Mouse (Mus musculus) 416B (cell line): ENCODE data around the gene Gm49711.

ENCODE experiments used
- DNase-seq: peaks from one replicate; pipeline ENCODE4 v3.0.0; 2011; ENCODE audit warnings: low read depth

Gm49711 gene

DNA sequence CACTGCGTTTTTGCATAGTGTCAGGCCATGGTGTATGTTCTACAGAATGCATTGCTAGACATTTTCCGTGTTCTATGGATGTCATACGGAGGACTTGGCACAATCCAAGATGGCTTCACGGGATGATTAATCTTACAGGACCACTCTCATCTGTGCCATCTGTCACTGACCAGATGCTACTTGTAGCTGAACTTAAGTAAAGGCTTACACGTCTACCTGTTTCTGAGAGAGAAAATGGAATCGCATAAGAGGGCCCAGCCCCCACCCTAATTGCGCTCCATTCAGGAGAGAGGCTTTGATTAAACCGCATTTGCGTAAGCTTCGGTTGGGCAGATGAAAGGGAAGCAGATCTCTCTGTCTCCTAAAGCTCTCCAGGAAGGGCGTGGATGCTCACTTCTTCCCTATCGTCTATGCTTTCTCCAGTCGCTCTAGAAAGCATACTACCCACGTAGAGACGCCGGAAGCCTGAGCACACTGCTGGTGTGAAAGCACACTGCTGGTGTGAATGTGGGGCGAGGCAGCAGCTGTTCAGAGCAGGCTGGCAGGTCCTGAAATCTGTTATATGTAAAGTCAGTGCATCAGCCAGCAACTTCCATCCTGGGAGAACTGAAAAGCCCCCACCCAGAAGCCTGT is 62.9 kb downstream of the Gm49711 start:
- DNase-seq = no peak

DNA sequence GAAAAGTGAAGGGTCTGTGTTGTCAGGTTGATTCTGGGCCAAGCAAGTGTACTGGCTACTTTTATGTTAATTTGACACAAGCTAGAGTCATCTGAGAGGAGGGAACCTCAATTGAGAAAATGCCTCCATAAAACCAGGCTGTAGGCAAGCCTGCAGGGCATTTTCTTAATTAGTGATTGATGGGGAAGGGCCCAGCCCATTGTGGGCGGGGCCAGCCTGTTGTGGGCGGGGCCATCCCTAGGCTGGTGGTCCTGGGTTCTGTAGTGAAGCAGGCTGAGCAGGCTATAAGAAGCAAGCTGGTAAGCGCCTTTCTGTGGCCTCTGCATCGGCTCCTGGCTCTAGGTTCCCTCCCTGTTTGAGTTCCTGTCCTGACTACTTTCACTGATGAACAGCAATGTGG is 69.1 kb downstream of the Gm49711 start:
- DNase-seq = no peak

DNA sequence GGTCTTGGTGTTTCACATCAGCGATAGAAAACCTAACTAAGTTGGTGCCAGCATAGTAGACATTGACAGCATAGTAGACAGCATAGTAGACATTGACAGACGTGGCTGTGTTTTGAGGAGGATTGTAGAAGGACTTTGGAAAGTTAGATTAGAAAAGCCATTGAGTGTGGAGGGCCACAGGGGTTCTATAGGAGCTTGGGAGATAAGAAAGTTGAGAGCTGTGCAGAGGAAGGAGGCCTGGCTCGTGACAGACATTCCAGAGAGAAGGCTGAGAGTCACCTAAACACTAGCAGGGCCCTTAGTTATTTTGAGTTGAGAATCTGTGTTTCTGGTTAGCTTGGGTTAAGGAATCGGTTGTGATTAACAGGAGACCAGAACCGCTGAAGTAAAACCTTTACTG is 69.5 kb downstream of the Gm49711 start:
- DNase-seq = no peak

DNA sequence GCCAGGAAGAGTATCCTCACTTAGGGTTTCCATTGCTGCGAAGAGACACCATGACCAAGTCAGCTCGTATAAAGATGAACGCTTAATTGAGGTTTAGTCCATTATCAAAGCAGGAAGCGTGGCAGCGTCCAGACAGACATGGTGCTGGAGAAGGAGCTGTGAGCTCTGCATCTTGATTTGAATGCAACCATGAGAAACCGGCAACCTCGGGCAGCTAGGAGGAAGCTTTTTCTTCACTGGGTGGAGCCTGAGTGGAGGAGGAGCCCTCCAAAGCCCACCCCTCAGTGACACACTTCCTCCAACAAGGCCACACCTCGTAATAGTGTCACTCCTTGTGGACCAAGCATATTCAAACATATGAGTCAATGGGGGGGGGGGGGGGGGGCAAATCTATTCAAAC is 71.7 kb downstream of the Gm49711 start:
- DNase-seq = no peak

- DNase-seq = no peak
Measured at GRCm38 (mm10) chr16:92132511-92132910, 74.4 kb downstream of the Gm49711 start.

GRCm38 (mm10) chr16:92134148-92134764 is 76.1 kb downstream of the Gm49711 start:
- no peak for DNase-seq

- no peak for DNase-seq
Measured at GRCm38 (mm10) chr16:92136275-92136674, 78.2 kb downstream of the Gm49711 start.

GRCm38 (mm10) chr16:92139386-92140261 is 81.5 kb downstream of the Gm49711 start:
- no peak for DNase-seq

DNA sequence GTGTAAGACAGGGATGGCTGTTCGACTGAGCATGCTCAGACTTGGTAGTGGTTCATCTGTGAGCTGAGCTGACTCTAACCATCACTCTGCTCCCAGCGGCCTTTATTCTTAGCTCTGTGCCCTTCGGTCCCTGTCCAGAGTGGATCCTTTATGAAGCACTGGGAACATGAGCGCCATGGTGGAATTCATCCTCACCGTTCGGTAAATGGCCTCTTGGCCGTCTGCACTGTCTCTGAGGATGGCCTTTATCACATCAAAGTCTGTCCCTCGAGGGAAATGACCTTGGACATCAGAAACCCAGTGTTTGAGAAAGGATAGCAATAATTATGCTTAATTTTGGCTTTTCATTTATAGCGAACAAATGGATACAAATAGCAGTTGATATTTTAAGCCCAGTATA is 82.2 kb downstream of the Gm49711 start:
- no peak for DNase-seq

- no peak for DNase-seq
Measured at GRCm38 (mm10) chr16:92141021-92141420, 82.9 kb downstream of the Gm49711 start.

- DNase-seq = no peak
Measured at GRCm38 (mm10) chr16:92142426-92143012, 84.4 kb downstream of the Gm49711 start.

- DNase-seq = no peak
Measured at GRCm38 (mm10) chr16:92147631-92148366, 89.7 kb downstream of the Gm49711 start.

- DNase-seq = no peak
Measured at GRCm38 (mm10) chr16:92148367-92148728, 90.2 kb downstream of the Gm49711 start.

DNA sequence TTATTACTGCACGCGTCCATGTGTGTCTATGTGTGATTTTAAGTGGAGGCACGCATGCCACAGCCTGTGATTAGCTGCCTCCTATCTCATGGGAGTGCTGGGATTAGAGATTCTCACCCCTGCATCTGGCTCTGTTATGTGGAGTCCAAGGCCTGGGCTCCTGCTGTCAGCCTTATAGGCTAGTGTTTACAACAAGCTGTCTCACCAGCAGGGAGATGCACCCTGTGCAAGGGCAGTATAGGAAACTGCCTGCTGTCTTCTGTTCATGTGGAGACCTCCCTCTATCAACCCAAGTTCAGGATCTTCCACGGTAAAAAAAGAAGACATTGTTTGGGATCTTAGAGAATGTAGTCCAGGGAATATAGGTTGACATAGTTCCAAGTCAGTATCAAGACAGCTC is 92.9 kb downstream of the Gm49711 start:
- DNase-seq = no peak

DNA sequence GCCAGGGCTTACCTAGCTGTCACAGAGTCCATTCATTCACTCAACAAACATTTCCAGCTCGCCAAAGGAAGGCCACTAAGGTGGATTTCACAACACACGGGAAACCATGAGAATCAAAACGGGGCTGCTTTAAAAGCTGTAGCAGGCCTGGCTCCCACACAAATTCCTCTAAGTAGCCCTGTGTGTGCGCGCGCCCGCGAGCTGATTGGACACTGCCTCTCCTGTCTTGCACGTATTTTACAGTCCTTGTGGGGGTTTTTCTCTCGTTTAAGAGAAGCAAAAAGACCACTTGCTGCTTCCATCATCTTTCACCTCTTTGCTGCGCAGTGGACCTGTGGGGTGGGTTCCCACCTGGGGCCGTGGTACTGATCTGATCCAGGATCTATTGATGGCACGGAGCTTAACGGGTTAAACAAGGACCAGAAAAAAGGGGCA is 99.9 kb downstream of the Gm49711 start:
- no peak for DNase-seq

- DNase-seq = no peak
Measured at GRCm38 (mm10) chr16:92158461-92159091, 100.5 kb downstream of the Gm49711 start.

DNA sequence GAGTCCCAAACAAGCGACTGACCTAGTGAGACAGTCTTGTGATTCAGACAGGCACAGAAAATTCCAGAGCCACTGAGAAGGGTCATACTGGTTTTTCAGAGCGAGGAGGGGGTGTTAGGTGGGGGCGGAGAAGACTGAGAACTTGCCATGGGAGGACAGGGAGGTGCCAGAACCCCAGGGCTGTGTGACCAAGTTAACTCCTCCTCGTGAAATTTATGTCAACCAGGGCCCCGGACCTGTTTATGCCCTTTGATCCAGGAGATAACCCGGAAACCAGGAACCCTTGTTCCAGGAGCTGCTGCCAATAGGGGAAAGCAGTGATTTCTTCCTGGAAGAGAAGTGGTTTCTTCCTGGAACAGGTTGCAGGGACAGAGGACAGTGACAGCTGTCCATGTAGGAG is 101.0 kb downstream of the Gm49711 start:
- no peak for DNase-seq

- DNase-seq = no peak
Measured at GRCm38 (mm10) chr16:92162289-92162688, 104.2 kb downstream of the Gm49711 start.

GRCm38 (mm10) chr16:92163545-92163944 is 105.4 kb downstream of the Gm49711 start:
- no peak for DNase-seq

GRCm38 (mm10) chr16:92176052-92176451 is 117.9 kb downstream of the Gm49711 start:
- DNase-seq = no peak

DNA sequence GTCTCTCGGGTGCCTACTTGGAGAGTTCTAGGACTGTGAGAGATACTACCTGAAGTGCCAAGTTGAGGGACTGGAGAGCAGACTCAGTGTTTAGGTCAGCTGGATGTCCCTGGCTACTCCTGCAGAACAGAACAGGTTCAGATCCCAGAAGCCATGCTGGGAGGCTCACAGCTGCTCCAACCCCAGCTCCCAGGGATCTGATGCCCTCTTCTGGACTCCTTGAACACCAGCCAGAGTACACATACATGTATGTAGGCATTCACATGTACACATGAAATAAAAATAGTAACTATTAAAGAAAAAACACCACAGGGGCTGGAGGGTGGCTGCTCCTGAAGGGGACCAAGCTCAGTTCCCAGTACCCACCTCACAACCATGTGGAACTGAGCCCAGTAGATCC is 119.6 kb downstream of the Gm49711 start:
- DNase-seq = peak; percentile 19

DNA sequence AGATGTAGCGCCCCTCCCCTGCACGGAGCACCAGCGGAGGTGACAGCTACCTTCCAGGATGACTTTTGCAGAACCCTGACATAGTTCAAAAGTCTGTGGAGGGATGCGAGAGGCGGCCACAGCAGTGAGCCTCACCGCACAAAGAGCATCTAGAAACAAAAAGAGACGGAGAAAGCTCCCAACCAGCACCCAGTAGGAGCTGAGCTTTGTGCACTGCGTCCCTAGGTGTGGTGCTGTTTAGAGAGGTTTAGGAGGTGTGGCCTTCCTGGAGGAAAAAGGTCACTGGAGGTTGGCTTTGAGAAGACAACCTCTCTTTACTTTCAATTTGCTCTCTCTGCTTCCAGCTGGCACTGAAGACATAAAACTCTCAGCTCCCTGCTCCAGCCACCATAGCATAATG is 121.2 kb downstream of the Gm49711 start:
- DNase-seq = no peak
